Mouse (Mus musculus): ENCODE results near the gene Nck2.

DNA sequence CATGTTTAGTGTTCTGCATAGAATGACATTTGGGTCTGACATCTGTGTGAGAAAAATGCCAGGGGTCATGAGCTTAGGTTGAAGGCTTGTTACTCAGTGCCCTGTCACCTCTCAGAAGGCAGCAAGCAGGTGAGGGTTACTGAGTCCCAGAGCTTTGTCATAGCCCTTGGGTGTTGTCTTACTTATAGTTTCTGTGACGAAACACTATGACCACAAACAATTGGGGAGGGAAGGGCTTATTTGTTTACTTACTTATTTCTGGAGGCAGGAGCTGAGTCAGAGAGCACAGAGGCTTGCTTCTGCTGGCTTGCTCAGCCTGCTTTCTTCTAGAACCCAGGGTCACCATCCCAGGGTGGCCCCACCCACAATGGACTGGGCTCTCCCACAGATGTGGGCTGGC is 6.4 kb downstream of the Nck2 start:
- no peak for TF ChIP-seq E2F4 (IDR thresholded peaks at IDR 0.05; ENCODE audit: insufficient read depth)
- TF ChIP-seq POLR2A (IDR thresholded peaks at IDR 0.05; ENCODE audit: insufficient read length, low read depth), result no peak
- no peak for TF ChIP-seq MAX (IDR thresholded peaks at IDR 0.05; ENCODE audit: low read depth)
- no peak for TF ChIP-seq SRF (IDR thresholded peaks at IDR 0.05; ENCODE audit: control insufficient read depth, insufficient read length, low read depth)
- no peak for TF ChIP-seq TCF3 (IDR thresholded peaks at IDR 0.05; ENCODE audit: insufficient read length, low read depth)
- TF ChIP-seq TCF12 (IDR thresholded peaks at IDR 0.05; ENCODE audit: insufficient read depth, poor library complexity, severe bottlenecking), result no peak
- TF ChIP-seq POLR2AphosphoS2 (IDR thresholded peaks at IDR 0.05; ENCODE audit: insufficient read length, low read depth), result no peak
- TF ChIP-seq MYOG (IDR thresholded peaks at IDR 0.05; ENCODE audit: control insufficient read depth in 1 of 3, insufficient read depth in 1 of 3, insufficient read length in 2 of 3, low read depth in 2 of 3), result no peak
- TF ChIP-seq REST (IDR thresholded peaks at IDR 0.05; ENCODE audit: insufficient read depth, insufficient read length), result no peak
- TF ChIP-seq USF1 (IDR thresholded peaks at IDR 0.05; ENCODE audit: low read depth), result no peak
- no peak for TF ChIP-seq MYOD1 (IDR thresholded peaks at IDR 0.05; ENCODE audit: control insufficient read depth in 1 of 3, insufficient read length in 2 of 3, low read depth in 2 of 3)

Data from myocyte (in vitro differentiated cells).